Mouse (Mus musculus) E14TG2a.4 (cell line): Measurements from ENCODE around the gene Gm10134.

Experiments
- H3K27me3 ChIP-seq: 2 replicates; pipeline ENCODE4 v1.6.1; 2014; ENCODE audit warnings: low read length, control low read depth; ENCODE audit not compliant: insufficient read depth
- H3K36me3 ChIP-seq: 2 replicates; pipeline ENCODE4 v1.6.1; 2014; ENCODE audit warnings: low read length, control low read depth; ENCODE audit not compliant: insufficient read depth
- H3K4me1 ChIP-seq: replicated peaks from 2 replicates; pipeline ENCODE4 v1.6.1; 2014; ENCODE audit warnings: low read depth, low read length, control low read depth
- H3K4me3 ChIP-seq: replicated peaks from 2 replicates; pipeline ENCODE4 v1.5.1; 2014; ENCODE audit warnings: mild to moderate bottlenecking, low read length
- H3K9me3 ChIP-seq: 2 replicates; pipeline ENCODE4 v1.6.1; 2014; ENCODE audit warnings: low read length, control low read depth
- CTCF ChIP-seq: conservative IDR thresholded peaks from 2 replicates; pipeline ENCODE4 v1.5.1; 2014; ENCODE audit warnings: low read length
- NANOG ChIP-seq: IDR thresholded peaks from 2 replicates; pipeline ENCODE4 v1.6.1; 2014; ENCODE audit warnings: borderline replicate concordance, low read length, mixed read lengths
- POU5F1 ChIP-seq: IDR thresholded peaks from 2 replicates; pipeline ENCODE4 v1.6.1; 2014; ENCODE audit warnings: low read length, borderline replicate concordance

The Gm10134 gene

DNA sequence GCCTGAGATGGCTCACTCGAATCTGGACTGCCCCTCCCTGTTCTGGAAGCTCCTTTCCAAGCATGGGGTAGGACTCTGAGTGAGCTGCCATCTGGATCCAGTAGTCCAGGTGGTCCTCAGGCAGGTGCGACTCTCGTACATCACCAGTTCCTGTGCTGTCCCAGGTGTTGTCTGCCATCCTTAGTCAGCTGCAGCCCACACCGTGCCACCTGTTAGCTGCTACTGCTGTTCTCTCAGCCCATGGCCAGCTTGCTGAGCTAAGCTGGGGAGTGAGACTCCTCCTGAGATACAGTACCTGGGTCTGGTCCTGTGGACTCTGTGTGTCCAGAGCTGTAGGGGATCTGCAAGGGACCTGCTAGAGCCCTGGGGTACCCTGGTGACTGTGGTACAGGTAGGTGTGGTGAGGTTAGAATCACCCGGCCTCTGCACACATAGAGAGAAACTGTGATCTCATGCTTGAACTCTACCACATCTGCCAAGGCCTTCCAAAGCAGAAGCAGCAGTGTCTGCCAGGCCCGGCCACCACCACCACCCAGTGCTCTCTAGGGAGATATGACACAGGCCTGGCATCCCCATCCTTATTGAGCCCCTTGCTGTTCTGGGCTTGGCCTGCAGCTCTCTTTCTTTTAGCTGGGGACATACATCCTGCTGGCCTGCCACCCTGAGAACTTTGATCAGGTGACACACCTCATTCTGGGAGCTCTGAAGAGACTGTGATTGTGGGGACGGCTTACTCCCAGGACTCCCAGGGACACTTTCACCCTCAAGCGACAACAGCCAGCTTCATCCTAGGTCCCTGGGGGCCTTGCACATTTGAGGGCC lies 32.3 kb downstream of the Gm10134 start:
- Histone ChIP-seq H3K36me3 (peaks cover 51% of the 10 kb centered on the region), H3K27me3 (no peaks in the 10 kb centered on the region), H3K9me3 (no peaks in the 10 kb centered on the region), H3K4me3 (no peak overlapping the region), H3K4me1 (peaks cover 68% of the 10 kb centered on the region)
- TF ChIP-seq NANOG (no peak), CTCF (no peak), POU5F1 (no peak)

DNA sequence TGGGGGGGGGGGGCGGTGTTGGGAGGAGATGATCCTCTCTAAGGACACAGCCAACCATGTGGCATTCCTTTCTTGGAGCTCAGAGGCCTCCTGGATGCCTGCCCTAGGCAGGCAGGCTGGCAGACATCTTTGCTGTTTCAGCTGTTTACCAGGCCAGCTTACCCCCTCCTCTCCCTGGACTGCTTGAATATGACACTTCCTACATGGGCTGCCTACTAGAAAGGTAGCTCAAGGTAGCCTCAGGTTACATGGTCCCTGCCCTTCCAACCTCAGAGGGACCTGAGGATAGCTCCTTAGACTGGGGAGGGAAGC lies 32.9 kb downstream of the Gm10134 start:
- Histone ChIP-seq H3K9me3 (no peaks in the 10 kb centered on the region), H3K4me3 (no peak overlapping the region), H3K4me1 (peaks cover 68% of the 10 kb centered on the region), H3K36me3 (peaks cover 57% of the 10 kb centered on the region), H3K27me3 (no peaks in the 10 kb centered on the region)
- TF ChIP-seq NANOG (no peak), CTCF (no peak), POU5F1 (no peak)

DNA sequence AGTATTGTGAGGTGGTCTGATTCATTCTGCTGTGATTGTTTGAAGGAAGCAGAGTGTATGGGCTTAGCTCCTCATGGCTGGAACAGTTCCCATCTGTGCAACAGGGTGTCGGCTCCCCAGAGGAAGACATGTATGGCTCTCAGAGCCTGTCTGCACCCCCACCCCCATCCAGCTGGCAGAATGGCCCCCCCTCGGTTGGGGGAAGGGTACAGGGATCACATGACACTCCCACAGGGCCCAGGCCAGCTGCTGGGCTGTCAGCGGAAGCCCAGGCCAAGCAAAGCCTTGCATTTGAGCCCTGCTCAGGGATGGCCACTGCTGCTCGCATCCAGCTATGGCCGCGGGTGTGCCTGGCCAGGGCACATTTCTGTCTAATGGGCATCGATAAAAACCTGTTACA lies 33.3 kb downstream of the Gm10134 start:
- no peak for TF ChIP-seq CTCF
- TF ChIP-seq NANOG, result no peak
- TF ChIP-seq POU5F1, result no peak

DNA sequence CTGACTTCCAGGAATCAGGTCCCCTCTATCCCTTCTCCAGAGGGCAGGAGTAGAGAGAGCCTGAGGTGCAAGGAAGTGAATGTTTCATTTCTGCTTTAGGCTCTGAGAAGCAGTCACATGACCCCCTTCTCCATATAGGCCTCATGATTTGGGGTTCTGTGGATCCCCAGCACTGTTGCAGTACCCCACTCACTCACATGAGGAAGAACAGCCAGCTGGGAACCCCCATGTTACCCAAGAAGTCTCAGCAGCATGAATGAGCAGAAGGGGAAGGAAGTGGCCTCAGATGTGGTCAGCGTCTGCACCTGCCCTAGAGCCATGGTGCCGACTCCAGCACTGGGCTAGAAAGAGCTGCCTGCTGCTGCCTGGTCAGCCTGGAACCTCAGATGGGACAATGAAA lies 34.1 kb downstream of the Gm10134 start:
- Histone ChIP-seq H3K4me1 (peaks cover 59% of the 10 kb centered on the region), H3K4me3 (no peak overlapping the region), H3K27me3 (no peaks in the 10 kb centered on the region), H3K9me3 (no peaks in the 10 kb centered on the region), H3K36me3 (peaks cover 69% of the 10 kb centered on the region)
- no peak for TF ChIP-seq CTCF
- no peak for TF ChIP-seq POU5F1
- TF ChIP-seq NANOG, result no peak

More for the DNA sequence above, 33.3 kb downstream of the Gm10134 start:
- no peaks in the 10 kb centered on the region for H3K27me3 ChIP-seq
- H3K4me3 ChIP-seq, result no peak overlapping the region
- no peaks in the 10 kb centered on the region for H3K9me3 ChIP-seq
- H3K36me3 ChIP-seq, result peaks cover 61% of the 10 kb centered on the region
- H3K4me1 ChIP-seq, result peaks cover 67% of the 10 kb centered on the region

DNA sequence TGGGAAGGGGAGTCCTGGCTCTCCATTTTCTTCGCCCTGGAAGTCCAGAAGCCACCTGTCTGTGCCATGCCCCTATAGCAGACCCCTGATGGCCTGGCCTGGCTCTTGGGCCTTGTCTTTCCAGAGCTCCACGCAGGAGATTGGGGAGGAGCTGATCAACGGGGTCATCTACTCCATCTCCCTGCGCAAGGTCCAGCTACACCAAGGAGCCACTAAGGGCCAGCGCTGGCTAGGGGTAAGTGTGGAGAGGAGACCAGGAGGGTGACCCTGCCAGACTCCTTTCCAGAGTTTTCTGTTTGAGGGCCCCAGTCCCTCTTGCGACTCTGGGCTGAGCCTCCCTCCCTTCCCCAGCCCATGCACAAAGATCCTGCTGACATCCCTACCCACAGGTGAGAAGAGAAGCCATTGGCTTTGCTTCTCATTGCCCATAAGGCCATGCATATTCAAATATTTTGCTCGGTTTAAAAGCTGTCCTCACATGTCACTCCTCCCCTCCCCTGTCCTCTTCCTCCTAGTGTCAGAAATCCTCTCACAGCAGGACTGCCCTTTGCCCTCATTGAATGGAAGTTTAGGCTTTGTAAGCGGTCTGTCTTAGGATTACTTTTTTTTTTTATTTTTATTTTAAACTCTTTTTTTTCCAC lies 34.8 kb downstream of the Gm10134 start:
- Histone ChIP-seq H3K4me1 (peaks cover 52% of the 10 kb centered on the region), H3K36me3 (peaks cover 76% of the 10 kb centered on the region), H3K27me3 (no peaks in the 10 kb centered on the region), H3K4me3 (no peak overlapping the region), H3K9me3 (no peaks in the 10 kb centered on the region)
- TF ChIP-seq NANOG (no peak), POU5F1 (no peak), CTCF (no peak)

DNA sequence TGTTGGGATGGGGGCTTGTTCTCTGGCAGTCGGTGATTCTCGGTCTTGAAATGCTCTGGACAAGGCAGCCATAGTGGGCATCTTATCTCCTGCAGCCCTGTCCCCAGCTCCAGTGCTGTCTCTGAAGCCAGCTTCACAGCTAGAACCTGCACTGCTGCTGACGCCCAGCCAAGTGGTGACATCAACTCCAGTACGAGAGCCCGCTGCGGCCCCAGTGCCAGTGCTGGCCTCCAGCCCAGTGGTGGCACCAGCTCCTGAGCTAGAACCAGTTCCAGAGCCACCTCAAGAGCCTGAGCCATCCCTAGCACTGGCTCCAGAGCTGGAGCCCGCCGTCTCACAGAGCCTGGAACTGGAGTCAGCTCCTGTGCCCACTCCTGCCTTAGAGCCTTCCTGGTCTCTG lies 38.0 kb downstream of the Gm10134 start:
- Histone ChIP-seq H3K4me3 (no peak overlapping the region), H3K36me3 (peaks cover 89% of the 10 kb centered on the region), H3K9me3 (no peaks in the 10 kb centered on the region), H3K27me3 (no peaks in the 10 kb centered on the region), H3K4me1 (peaks cover 50% of the 10 kb centered on the region)
- TF ChIP-seq CTCF, result no peak

DNA sequence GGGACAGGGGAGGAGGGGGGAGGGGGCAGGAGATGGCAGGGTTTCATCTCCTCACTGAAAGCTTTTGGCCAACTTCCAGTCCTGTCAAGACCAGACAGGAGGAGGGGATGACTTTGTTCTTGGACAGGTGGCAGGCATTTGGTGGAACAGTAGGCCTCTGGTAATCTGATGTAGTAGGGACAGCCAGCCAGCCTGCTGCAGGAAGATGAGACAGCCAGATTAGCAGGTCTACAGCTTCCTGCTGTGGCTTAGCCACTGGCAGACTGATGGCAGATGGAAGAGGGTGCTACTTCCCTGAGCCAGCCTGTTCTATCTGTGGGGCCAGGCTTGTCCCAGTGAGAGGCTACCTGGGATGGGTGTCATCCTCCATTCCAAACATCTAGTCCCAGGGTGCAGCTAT lies 40.1 kb downstream of the Gm10134 start:
- no peak for TF ChIP-seq NANOG
- TF ChIP-seq CTCF, result no peak
- TF ChIP-seq POU5F1, result no peak
- no peaks in the 10 kb centered on the region for H3K9me3 ChIP-seq
- H3K4me3 ChIP-seq, result no peak overlapping the region
- peaks cover 48% of the 10 kb centered on the region for H3K4me1 ChIP-seq
- H3K36me3 ChIP-seq, result peaks cover 93% of the 10 kb centered on the region
- H3K27me3 ChIP-seq, result no peaks in the 10 kb centered on the region

DNA sequence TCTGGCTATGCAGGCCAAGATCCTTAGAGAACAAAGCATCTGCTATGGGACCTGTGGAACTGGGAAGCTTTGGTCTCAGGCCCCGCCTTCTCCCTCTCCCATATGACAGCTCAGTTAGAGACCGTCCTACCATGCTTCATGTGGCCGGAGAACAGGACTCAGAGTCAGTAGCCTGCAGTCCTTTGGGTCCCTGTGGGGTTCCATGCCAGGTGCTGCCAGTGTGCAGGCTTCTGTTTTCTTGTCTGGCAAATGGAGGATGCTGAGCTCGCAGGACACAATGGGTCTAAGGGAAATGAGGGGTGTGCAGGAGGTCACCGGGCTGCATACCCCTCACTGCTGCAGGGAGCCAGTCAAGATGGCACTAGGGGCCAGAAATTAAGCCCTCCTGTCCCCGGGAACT lies 40.7 kb downstream of the Gm10134 start:
- Histone ChIP-seq H3K4me1 (peaks cover 44% of the 10 kb centered on the region), H3K27me3 (no peaks in the 10 kb centered on the region), H3K4me3 (no peak overlapping the region), H3K36me3 (peaks cover 94% of the 10 kb centered on the region), H3K9me3 (no peaks in the 10 kb centered on the region)
- no peak for TF ChIP-seq POU5F1
- TF ChIP-seq NANOG, result no peak
- no peak for TF ChIP-seq CTCF
